Mouse (Mus musculus) left cerebral cortex, adult 11 months (tissue): Measurements from ENCODE around the gene Ncf1.

ENCODE experiments used
- DNase-seq: peaks from one replicate; pipeline ENCODE4 v3.0.0; 2022; ENCODE audit warnings: low spot score

Gene Ncf1

GRCm38 (mm10) chr5:134209931-134210554, 19.4 kb downstream of the Ncf1 start:
- DNase-seq = no peak

GRCm38 (mm10) chr5:134206721-134207120, 22.7 kb downstream of the Ncf1 start:
- DNase-seq = no peak

- no peak for DNase-seq
Observed at GRCm38 (mm10) chr5:134193664-134194063, 35.8 kb downstream of the Ncf1 start.

- no peak for DNase-seq
Observed at GRCm38 (mm10) chr5:134188571-134188970, 40.9 kb downstream of the Ncf1 start.

GRCm38 (mm10) chr5:134186961-134187731, 42.3 kb downstream of the Ncf1 start:
- DNase-seq = no peak

- no peak for DNase-seq
Observed at GRCm38 (mm10) chr5:134186059-134186458, 43.4 kb downstream of the Ncf1 start.

GRCm38 (mm10) chr5:134183880-134184808, 45.3 kb downstream of the Ncf1 start, which contains the start of gene Gtf2ird2:
Gene Gtf2ird2 (plus strand): TSS chr5:134184019.
- peak; percentile 99 for DNase-seq

GRCm38 (mm10) chr5:134183162-134183561, 46.3 kb downstream of the Ncf1 start:
- no peak for DNase-seq

- DNase-seq = no peak
Observed at GRCm38 (mm10) chr5:134182735-134183134, 46.7 kb downstream of the Ncf1 start.

GRCm38 (mm10) chr5:134182172-134182571, 47.3 kb downstream of the Ncf1 start:
- no peak for DNase-seq

- peak; percentile 62 for DNase-seq
Observed at GRCm38 (mm10) chr5:134179871-134180270, 49.6 kb downstream of the Ncf1 start.

- no peak for DNase-seq
Observed at GRCm38 (mm10) chr5:134178536-134178935, 50.9 kb downstream of the Ncf1 start.

GRCm38 (mm10) chr5:134176169-134176881, 53.1 kb downstream of the Ncf1 start, which contains the start of gene Rcc1l:
Gene Rcc1l (minus strand): TSS chr5:134176774.
- DNase-seq = peak; percentile 83

GRCm38 (mm10) chr5:134175696-134176095, 53.7 kb downstream of the Ncf1 start:
- no peak for DNase-seq

GRCm38 (mm10) chr5:134173206-134173605, 56.2 kb downstream of the Ncf1 start:
- DNase-seq = no peak

- DNase-seq = no peak
Observed at GRCm38 (mm10) chr5:134170167-134170566, 59.3 kb downstream of the Ncf1 start.
